Mouse (Mus musculus): ENCODE data around the gene Myo18b. TPM values are rescaled to one million over a fixed set of nuclear protein-coding genes. Genes with fewer than 3 reads are reported as not detected.

Gene Myo18b
- polyA plus RNA-seq, 1 experiment from 2014 or later = 1.1 TPM

GRCm38 (mm10) chr5:112709831-112710230 is 186.3 kb downstream of the Myo18b start:
- no peaks in the 10 kb centered on the region for H3K4me1 ChIP-seq (replicated peaks; ENCODE audit: control insufficient read depth, insufficient read depth, low read length)
- H3K4me3 ChIP-seq (ENCODE audit: low read length) = no peak overlapping the region
- no peaks in the 10 kb centered on the region; the same call in 1 of the 2 replicates for H3K27me3 ChIP-seq (ENCODE audit: control insufficient read depth, insufficient read depth, low read depth, low read length)
- H3K9me3 ChIP-seq (ENCODE audit: control insufficient read depth, low read length) = no peaks in the 10 kb centered on the region
- H3K27ac ChIP-seq (ENCODE audit: low read length) = no peak overlapping the region
- no peaks in the 10 kb centered on the region for H3K36me3 ChIP-seq (ENCODE audit: control insufficient read depth, insufficient read depth, low read length)
- H3K4me2 ChIP-seq (ENCODE audit: low read depth, low read length) = no peak overlapping the region
- no peak overlapping the region for H3K9ac ChIP-seq (ENCODE audit: low read length)
- ATAC-seq (ENCODE audit: low read depth) = no peak

GRCm38 (mm10) chr5:112708441-112708840 is 187.7 kb downstream of the Myo18b start:
- Histone ChIP-seq H3K9me3 (ENCODE audit: control insufficient read depth, low read length) (no peaks in the 10 kb centered on the region), H3K9ac (ENCODE audit: low read length) (no peak overlapping the region), H3K4me2 (ENCODE audit: low read depth, low read length) (no peak overlapping the region), H3K36me3 (ENCODE audit: control insufficient read depth, insufficient read depth, low read length) (no peaks in the 10 kb centered on the region), H3K4me3 (ENCODE audit: low read length) (no peak overlapping the region), H3K27me3 (ENCODE audit: control insufficient read depth, insufficient read depth, low read depth, low read length) (no peaks in the 10 kb centered on the region; the same call in 1 of the 2 replicates), H3K27ac (ENCODE audit: low read length) (no peak overlapping the region), H3K4me1 (replicated peaks; ENCODE audit: control insufficient read depth, insufficient read depth, low read length) (no peaks in the 10 kb centered on the region)
- peak; percentile 83 for ATAC-seq (ENCODE audit: low read depth)

- ATAC-seq (ENCODE audit: low read depth) = no peak
- Histone ChIP-seq H3K4me3 (ENCODE audit: low read length) (no peak overlapping the region), H3K4me1 (replicated peaks; ENCODE audit: control insufficient read depth, insufficient read depth, low read length) (no peaks in the 10 kb centered on the region), H3K9ac (ENCODE audit: low read length) (no peak overlapping the region), H3K9me3 (ENCODE audit: control insufficient read depth, low read length) (no peaks in the 10 kb centered on the region), H3K27me3 (ENCODE audit: control insufficient read depth, insufficient read depth, low read depth, low read length) (no peaks in the 10 kb centered on the region; the same call in 1 of the 2 replicates), H3K27ac (ENCODE audit: low read length) (no peak overlapping the region), H3K4me2 (ENCODE audit: low read depth, low read length) (no peak overlapping the region), H3K36me3 (ENCODE audit: control insufficient read depth, insufficient read depth, low read length) (no peaks in the 10 kb centered on the region)
- 91% methylated on average over 2 of the region's 2 CpGs for WGBS
Observed at GRCm38 (mm10) chr5:112707478-112707877, 188.7 kb downstream of the Myo18b start.

- H3K36me3 ChIP-seq (ENCODE audit: control insufficient read depth, insufficient read depth, low read length) = no peaks in the 10 kb centered on the region
- H3K27me3 ChIP-seq (ENCODE audit: control insufficient read depth, insufficient read depth, low read depth, low read length) = no peaks in the 10 kb centered on the region
- H3K27ac ChIP-seq (ENCODE audit: low read length) = no peak overlapping the region
- H3K9ac ChIP-seq (ENCODE audit: low read length) = no peak overlapping the region
- no peak overlapping the region for H3K4me2 ChIP-seq (ENCODE audit: low read depth, low read length)
- no peaks in the 10 kb centered on the region for H3K4me1 ChIP-seq (replicated peaks; ENCODE audit: control insufficient read depth, insufficient read depth, low read length)
- no peaks in the 10 kb centered on the region for H3K9me3 ChIP-seq (ENCODE audit: control insufficient read depth, low read length)
- H3K4me3 ChIP-seq (ENCODE audit: low read length) = no peak overlapping the region
- 33% methylated on average over 3 of the region's 3 CpGs for WGBS
- ATAC-seq (ENCODE audit: low read depth) = no peak
Observed at GRCm38 (mm10) chr5:112700794-112701193, 195.4 kb downstream of the Myo18b start.

GRCm38 (mm10) chr5:112696683-112697082 is 199.5 kb downstream of the Myo18b start:
- Histone ChIP-seq H3K9me3 (ENCODE audit: control insufficient read depth, low read length) (no peaks in the 10 kb centered on the region), H3K4me1 (replicated peaks; ENCODE audit: control insufficient read depth, insufficient read depth, low read length) (no peaks in the 10 kb centered on the region), H3K4me2 (ENCODE audit: low read depth, low read length) (no peak overlapping the region), H3K27ac (ENCODE audit: low read length) (no peak overlapping the region), H3K27me3 (ENCODE audit: control insufficient read depth, insufficient read depth, low read depth, low read length) (no peaks in the 10 kb centered on the region), H3K9ac (ENCODE audit: low read length) (no peak overlapping the region), H3K36me3 (ENCODE audit: control insufficient read depth, insufficient read depth, low read length) (no peaks in the 10 kb centered on the region), H3K4me3 (ENCODE audit: low read length) (no peak overlapping the region)
- peak; percentile 31; the same call in 1 of the 2 replicates for ATAC-seq (ENCODE audit: low read depth)
- 48% methylated on average over 4 of the region's 4 CpGs for WGBS

- no peaks in the 10 kb centered on the region for H3K9me3 ChIP-seq (ENCODE audit: control insufficient read depth, low read length)
- H3K27ac ChIP-seq (ENCODE audit: low read length) = no peak overlapping the region
- H3K4me2 ChIP-seq (ENCODE audit: low read depth, low read length) = no peak overlapping the region
- no peak overlapping the region for H3K4me3 ChIP-seq (ENCODE audit: low read length)
- no peaks in the 10 kb centered on the region for H3K36me3 ChIP-seq (ENCODE audit: control insufficient read depth, insufficient read depth, low read length)
- no peaks in the 10 kb centered on the region for H3K27me3 ChIP-seq (ENCODE audit: control insufficient read depth, insufficient read depth, low read depth, low read length)
- 33% methylated on average over 7 of the region's 7 CpGs for WGBS
- peak; percentile 68 for ATAC-seq (ENCODE audit: low read depth)
- no peaks in the 10 kb centered on the region for H3K4me1 ChIP-seq (replicated peaks; ENCODE audit: control insufficient read depth, insufficient read depth, low read length)
- no peak overlapping the region for H3K9ac ChIP-seq (ENCODE audit: low read length)
Observed at GRCm38 (mm10) chr5:112695254-112695711, 200.9 kb downstream of the Myo18b start.

- Histone ChIP-seq H3K36me3 (ENCODE audit: control insufficient read depth, insufficient read depth, low read length) (no peaks in the 10 kb centered on the region), H3K4me1 (replicated peaks; ENCODE audit: control insufficient read depth, insufficient read depth, low read length) (no peaks in the 10 kb centered on the region), H3K27me3 (ENCODE audit: control insufficient read depth, insufficient read depth, low read depth, low read length) (no peaks in the 10 kb centered on the region), H3K9ac (ENCODE audit: low read length) (no peak overlapping the region), H3K27ac (ENCODE audit: low read length) (no peak overlapping the region), H3K4me3 (ENCODE audit: low read length) (no peak overlapping the region), H3K4me2 (ENCODE audit: low read depth, low read length) (no peak overlapping the region), H3K9me3 (ENCODE audit: control insufficient read depth, low read length) (no peaks in the 10 kb centered on the region)
- ATAC-seq (ENCODE audit: low read depth) = no peak
- 73% methylated on average over 18 of the region's 18 CpGs for WGBS
Observed at GRCm38 (mm10) chr5:112693286-112693849, 202.8 kb downstream of the Myo18b start.

GRCm38 (mm10) chr5:112687100-112687818 is 208.9 kb downstream of the Myo18b start:
- no peak overlapping the region for H3K4me2 ChIP-seq (ENCODE audit: low read depth, low read length)
- ATAC-seq (ENCODE audit: low read depth) = no peak
- H3K9me3 ChIP-seq (ENCODE audit: control insufficient read depth, low read length) = no peaks in the 10 kb centered on the region
- no peaks in the 10 kb centered on the region for H3K27me3 ChIP-seq (ENCODE audit: control insufficient read depth, insufficient read depth, low read depth, low read length)
- 63% methylated on average over 4 of the region's 4 CpGs for WGBS
- no peaks in the 10 kb centered on the region for H3K4me1 ChIP-seq (replicated peaks; ENCODE audit: control insufficient read depth, insufficient read depth, low read length)
- H3K4me3 ChIP-seq (ENCODE audit: low read length) = no peak overlapping the region
- no peaks in the 10 kb centered on the region for H3K36me3 ChIP-seq (ENCODE audit: control insufficient read depth, insufficient read depth, low read length)
- no peak overlapping the region for H3K9ac ChIP-seq (ENCODE audit: low read length)
- no peak overlapping the region for H3K27ac ChIP-seq (ENCODE audit: low read length)

GRCm38 (mm10) chr5:112686309-112687099 is 209.7 kb downstream of the Myo18b start:
- no peak overlapping the region for H3K4me2 ChIP-seq (ENCODE audit: low read depth, low read length)
- no peaks in the 10 kb centered on the region for H3K36me3 ChIP-seq (ENCODE audit: control insufficient read depth, insufficient read depth, low read length)
- WGBS = 77% methylated on average over 14 of the region's 14 CpGs
- no peaks in the 10 kb centered on the region for H3K27me3 ChIP-seq (ENCODE audit: control insufficient read depth, insufficient read depth, low read depth, low read length)
- no peak overlapping the region for H3K4me3 ChIP-seq (ENCODE audit: low read length)
- H3K4me1 ChIP-seq (replicated peaks; ENCODE audit: control insufficient read depth, insufficient read depth, low read length) = no peaks in the 10 kb centered on the region
- no peak overlapping the region for H3K27ac ChIP-seq (ENCODE audit: low read length)
- no peak overlapping the region for H3K9ac ChIP-seq (ENCODE audit: low read length)
- ATAC-seq (ENCODE audit: low read depth) = no peak
- H3K9me3 ChIP-seq (ENCODE audit: control insufficient read depth, low read length) = no peaks in the 10 kb centered on the region

Measured in lung, embryonic 16.5 days (tissue).